Mouse (Mus musculus) embryonic fibroblast, embryonic 13.5 days (primary cell): ENCODE results near the gene Gm28047. TPM values are rescaled to one million over a fixed set of nuclear protein-coding genes. Genes with fewer than 3 reads are reported as not detected.
"Not testable (repeated sequence)": the region's sequence is repeated elsewhere in the genome, so short reads cannot be mapped to it uniquely, and the experiment has no call there.

Experiments used
- H3K27ac ChIP-seq: 2 replicates; pipeline ENCODE4 v1.5.1; 2012; ENCODE audit warnings: low read length, control low read depth, inconsistent platforms; ENCODE audit not compliant: insufficient read depth
- H3K4me1 ChIP-seq: 2 replicates; pipeline ENCODE4 v1.6.1; 2011; ENCODE audit warnings: low read length; ENCODE audit not compliant: control insufficient read depth, insufficient read depth
- H3K4me3 ChIP-seq: 2 replicates; pipeline ENCODE4 v1.5.1; 2011; ENCODE audit warnings: mild to moderate bottlenecking, control low read depth, low read length; ENCODE audit not compliant: insufficient read depth
- CTCF ChIP-seq: IDR thresholded peaks from 2 replicates; pipeline ENCODE4 v1.5.1; 2011; ENCODE audit warnings: mild to moderate bottlenecking, control low read depth, low read length, moderate library complexity, borderline replicate concordance; ENCODE audit not compliant: insufficient read depth
- POLR2A ChIP-seq: IDR thresholded peaks from 2 replicates; pipeline ENCODE4 v1.6.1; 2011; ENCODE audit warnings: low read depth, mild to moderate bottlenecking, control low read depth, low read length, moderate library complexity
- polyA plus RNA-seq: library from polyadenylated mRNA; stranded (reverse); fragments of >200 nt; gene quantifications from 2 replicates; pipeline ENCODE4 v1.2.4, GENCODE M21; 2011; ENCODE audit warnings: low read depth; ENCODE audit not compliant: missing spikeins, insufficient read length

Gene Gm28047
- polyA plus RNA-seq, 1 experiment = 2.0 TPM

- no peak overlapping the region for H3K4me3 ChIP-seq
- peaks cover 9% of the 10 kb centered on the region for H3K4me1 ChIP-seq
- TF ChIP-seq CTCF = no peak
- TF ChIP-seq POLR2A = no peak
- H3K27ac ChIP-seq = peak overlapping the region; percentile 90
These were observed 33.1 kb upstream of the Gm28047 start for GRCm38 (mm10) chr15:102657926-102658381.

- TF ChIP-seq POLR2A (peak; percentile 26; the same call in 1 of the 2 replicates), CTCF (no peak)
- peak overlapping the region; percentile 90 for H3K27ac ChIP-seq
- H3K4me3 ChIP-seq = no peak overlapping the region
- peaks cover 9% of the 10 kb centered on the region for H3K4me1 ChIP-seq
These were observed 31.8 kb upstream of the Gm28047 start for GRCm38 (mm10) chr15:102656658-102657057.

DNA sequence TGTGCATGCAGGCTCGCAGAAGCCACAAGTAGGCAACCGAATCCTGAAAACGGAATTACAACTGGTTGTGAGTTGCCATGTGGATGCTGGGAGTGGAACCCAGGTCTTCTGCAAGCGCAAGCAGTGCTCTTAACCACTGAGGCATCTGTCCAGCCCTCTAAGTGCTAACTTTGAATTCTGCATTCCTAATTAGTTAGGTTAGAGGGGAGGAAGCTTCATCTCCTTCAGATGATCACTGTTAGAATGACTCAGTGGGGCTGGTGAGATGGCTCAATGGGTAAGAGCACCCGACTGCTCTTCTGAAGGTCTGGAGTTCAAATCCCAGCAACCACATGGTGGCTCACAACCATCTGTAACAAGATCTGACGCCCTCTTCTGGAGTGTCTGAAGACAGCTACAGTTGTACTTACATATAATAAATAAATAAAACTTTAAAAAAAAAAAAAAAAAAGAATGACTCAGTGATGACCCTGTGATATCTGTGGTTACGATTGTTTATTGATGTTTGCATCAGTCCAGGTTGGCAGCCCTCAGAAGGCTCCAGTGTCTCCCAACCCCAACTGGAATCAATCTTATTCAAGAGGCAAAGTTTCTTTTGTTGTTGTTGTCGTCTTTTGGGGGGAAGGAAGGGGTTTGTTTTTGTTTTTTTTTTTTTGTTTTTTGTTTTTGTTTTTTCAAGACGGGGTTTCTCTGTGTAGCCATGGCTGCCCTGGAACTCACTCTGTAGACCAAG lies 27.2 kb upstream of the Gm28047 start:
- H3K27ac ChIP-seq, H3K4me1 ChIP-seq, H3K4me3 ChIP-seq: not testable (repeated sequence)

DNA sequence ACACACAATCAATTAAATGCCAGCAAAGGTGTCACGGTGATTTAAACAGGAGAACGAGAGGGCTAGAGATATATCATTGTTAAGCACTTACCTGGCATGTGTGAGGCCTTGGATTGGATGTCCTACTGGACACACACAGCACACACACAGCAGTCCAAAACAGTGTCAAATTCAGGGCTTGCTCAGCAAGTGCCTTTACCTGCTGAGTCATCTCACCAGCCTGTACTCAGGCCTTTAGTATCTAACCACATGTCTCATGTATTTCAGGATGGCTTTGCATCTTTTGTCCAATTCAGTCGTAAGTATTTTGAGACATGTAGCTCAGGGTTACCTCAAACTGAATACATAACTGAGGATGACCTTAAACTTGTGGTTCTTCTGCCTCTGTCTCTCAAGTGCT lies 26.2 kb upstream of the Gm28047 start:
- H3K27ac ChIP-seq = no peak overlapping the region
- H3K4me3 ChIP-seq = no peak overlapping the region
- H3K4me1 ChIP-seq = peaks cover 2% of the 10 kb centered on the region; the same call in 1 of the 2 replicates
- TF ChIP-seq CTCF (no peak), POLR2A (no peak)

DNA sequence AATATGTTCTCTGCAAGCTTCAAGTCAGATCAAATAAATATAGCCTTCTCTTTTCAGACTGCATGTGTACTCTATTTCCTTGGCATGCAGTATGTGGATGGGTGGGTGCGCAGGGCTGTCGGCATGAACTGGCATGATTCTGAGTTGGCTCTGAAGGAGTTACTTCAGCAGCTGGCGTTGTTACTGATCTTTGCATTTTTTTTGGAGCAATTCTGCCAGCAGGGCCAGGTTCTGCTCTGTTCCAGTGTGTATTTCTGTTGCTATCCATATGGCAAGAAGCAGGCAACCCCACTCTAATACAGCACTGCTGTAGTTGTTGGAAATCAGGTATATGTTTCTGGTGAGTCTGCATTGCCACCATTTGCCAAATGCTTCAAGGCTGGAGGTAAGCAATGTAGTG lies 10.9 kb upstream of the Gm28047 start:
- no peak for TF ChIP-seq POLR2A
- TF ChIP-seq CTCF = no peak
- Histone ChIP-seq H3K4me1 (no peaks in the 10 kb centered on the region), H3K4me3 (no peak overlapping the region), H3K27ac (no peak overlapping the region)

DNA sequence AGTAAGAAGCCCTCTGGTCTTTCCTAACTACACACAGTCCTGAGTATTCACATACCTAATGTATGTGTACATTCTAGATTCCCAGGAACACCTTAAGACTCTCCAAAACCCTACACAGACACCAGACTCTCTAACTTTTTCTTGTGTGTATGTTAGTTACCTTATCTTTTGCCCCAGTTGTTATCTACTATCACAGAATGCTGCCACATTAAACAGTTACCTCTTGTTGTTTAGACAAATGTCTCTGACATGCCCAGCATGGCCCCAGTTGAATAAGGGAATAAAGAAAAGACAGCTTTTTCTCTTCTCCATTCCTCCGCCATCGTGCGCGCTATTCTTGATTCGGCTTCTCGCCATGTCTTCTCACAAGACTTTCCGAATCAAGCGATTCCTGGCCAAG lies 9.8 kb upstream of the Gm28047 start:
- Histone ChIP-seq H3K4me1 (no peaks in the 10 kb centered on the region), H3K27ac (no peak overlapping the region), H3K4me3 (no peak overlapping the region)
- TF ChIP-seq CTCF = no peak
- TF ChIP-seq POLR2A = no peak

DNA sequence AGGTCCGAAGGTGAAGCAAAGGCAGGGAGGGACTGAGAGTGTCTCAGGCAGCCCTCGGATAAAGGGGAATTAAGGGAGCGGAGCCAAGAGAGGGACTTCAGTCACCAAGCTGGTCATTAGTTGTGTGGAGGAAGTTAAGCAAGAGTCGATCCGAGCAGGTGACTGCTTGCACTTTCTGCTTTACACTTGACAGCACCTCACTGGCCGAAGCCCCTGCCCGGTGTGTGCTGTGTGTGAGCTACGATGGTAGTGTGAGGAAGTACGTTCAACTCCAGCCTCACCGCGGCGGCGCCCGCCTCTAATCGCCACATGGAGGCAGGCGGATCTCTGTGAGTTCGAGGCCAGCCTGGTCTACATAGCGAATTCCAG lies 804 bp upstream of the Gm28047 start:
- Histone ChIP-seq H3K27ac (no peak overlapping the region), H3K4me1 (no peaks in the 10 kb centered on the region), H3K4me3 (peak overlapping the region; percentile 66)
- no peak for TF ChIP-seq POLR2A
- TF ChIP-seq CTCF = no peak

- Histone ChIP-seq H3K4me3 (peak overlapping the region; percentile 97), H3K4me1 (no peaks in the 10 kb centered on the region), H3K27ac (peak overlapping the region; percentile 48; the same call in 1 of the 2 replicates)
- TF ChIP-seq CTCF (no peak), POLR2A (no peak; the same call in 1 of the 2 replicates)
These were observed 437 bp downstream of the Gm28047 start for GRCm38 (mm10) chr15:102624291-102624969.

GRCm38 (mm10) chr15:102623121-102623520 lies 1.7 kb downstream of the Gm28047 start:
- H3K27ac ChIP-seq = no peak overlapping the region
- H3K4me3 ChIP-seq = no peak overlapping the region
- TF ChIP-seq CTCF (no peak), POLR2A (no peak)
- no peaks in the 10 kb centered on the region for H3K4me1 ChIP-seq

GRCm38 (mm10) chr15:102622536-102622935 lies 2.3 kb downstream of the Gm28047 start:
- no peak overlapping the region for H3K27ac ChIP-seq
- no peaks in the 10 kb centered on the region for H3K4me1 ChIP-seq
- TF ChIP-seq POLR2A (no peak), CTCF (no peak)
- no peak overlapping the region for H3K4me3 ChIP-seq
